Mouse (Mus musculus) liver, postnatal 0 days (tissue): ENCODE data around the gene Hipk2.

Experiments used
- CTCF ChIP-seq: sonication (generic); IDR thresholded peaks from 2 replicates; pipeline ENCODE4 v1.5.1; 2016; ENCODE audit warnings: antibody characterized with exemption, low read depth
- EP300 ChIP-seq: IDR thresholded peaks from 2 replicates; pipeline ENCODE4 v1.6.1; 2016; ENCODE audit warnings: antibody characterized with exemption, low read depth, mild to moderate bottlenecking

DNA sequence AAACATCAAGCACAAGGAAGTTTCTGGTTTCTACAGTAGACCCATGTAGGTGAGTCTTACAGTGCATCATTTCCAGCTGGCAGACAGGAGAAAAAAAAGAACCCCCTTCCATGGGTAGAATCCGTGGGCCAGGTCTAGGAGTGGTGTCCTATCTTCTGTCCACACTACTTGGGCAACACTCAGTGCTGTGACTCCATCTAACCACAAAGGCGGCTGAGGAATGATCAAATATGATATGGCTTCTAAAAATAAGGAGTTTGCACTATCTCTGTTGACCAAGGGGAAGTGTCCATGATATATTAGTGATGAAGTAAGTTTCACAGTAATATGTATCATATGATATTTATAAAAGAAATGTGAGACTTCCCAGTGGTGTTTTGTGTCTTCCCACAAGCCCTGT is 16.1 kb upstream of the Hipk2 start:
- no peak for TF ChIP-seq CTCF
- peak; percentile 97 for TF ChIP-seq EP300
